Mouse (Mus musculus): ENCODE measurements around the gene Lhx3. TPM values are rescaled to one million over a fixed set of nuclear protein-coding genes. Genes with fewer than 3 reads are reported as not detected.

Gene Lhx3
- polyA plus RNA-seq (2015; fragmentation: Illumina TruSeq; extraction: RNeasy Lipid Tissue Mini Kit (QIAGEN cat#74804); ENCODE audit: low read depth, low replicate concordance): 0.30 TPM

DNA sequence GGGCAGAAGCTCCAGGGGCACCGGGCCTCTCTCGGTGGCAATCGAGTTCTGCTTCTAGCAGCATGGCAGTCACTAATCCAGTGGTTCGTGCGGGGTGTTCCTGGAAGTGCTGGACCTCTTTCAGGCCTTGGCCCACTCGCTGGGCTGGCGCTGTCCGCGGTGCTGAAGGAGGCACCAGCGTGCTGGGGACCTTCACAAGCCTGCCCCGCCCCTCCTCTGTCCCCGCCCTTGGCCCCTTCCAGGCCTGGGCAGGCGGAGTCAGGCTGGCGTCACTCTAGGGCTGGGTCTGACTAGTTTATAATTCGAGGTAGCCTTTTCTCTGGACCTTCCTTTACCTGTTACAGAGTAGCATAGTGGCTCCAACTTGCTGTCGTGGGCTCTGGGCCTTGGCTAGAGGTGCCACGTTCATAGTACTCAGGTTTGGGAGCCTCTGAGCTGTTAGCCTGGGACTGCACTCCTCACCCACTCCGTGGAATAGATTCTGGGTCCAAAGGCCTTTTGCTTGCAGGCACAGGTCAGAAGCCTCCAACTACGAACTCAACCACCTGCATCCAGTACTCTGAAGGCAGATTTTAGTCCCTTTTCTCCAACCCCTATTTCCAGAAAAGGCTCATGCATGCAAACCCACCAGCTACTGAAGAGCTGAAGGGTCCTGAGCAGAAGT is at the start of gene Lhx3:
Gene Lhx3 (minus strand): TSS at position 164 of the 664 bp plus-strand sequence.

DNA sequence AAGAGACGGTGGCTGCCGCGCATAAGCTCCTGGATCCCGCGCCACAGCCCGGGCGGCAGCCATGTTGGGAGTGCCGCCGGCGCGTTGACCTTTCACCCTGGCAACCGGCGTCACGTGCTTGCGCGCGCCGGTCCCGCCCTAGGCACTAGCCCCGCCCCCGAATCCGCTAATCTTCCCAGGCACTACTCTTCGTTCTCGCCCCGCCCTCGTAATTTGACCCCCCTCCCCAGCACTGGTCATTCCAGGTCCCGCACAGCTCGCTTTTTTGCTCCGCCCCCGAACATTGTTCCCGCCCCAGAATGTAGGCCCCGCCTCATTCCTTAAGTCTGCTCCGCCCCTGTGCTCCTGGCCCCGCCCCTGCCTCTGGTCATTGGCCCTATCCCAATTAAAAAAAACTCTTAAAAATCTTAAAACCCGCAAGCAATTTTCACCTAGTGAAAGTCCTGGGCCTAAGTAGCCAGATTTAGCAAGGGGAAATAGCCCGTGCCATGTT is 29.2 kb upstream of the Lhx3 start, which contains the start of gene Qsox2:
Gene Qsox2 (minus strand): TSS at position 236 of the 493 bp plus-strand sequence.

Other genes with a start within 250 kb of the Lhx3 start
- 50.1 TPM for gene Camsap1, start 225.0 kb downstream of the Lhx3 start, polyA plus RNA-seq (2015; fragmentation: Illumina TruSeq; extraction: RNeasy Lipid Tissue Mini Kit (QIAGEN cat#74804); ENCODE audit: low read depth, low replicate concordance)
- 68.4 TPM for gene Ubac1, start 186.5 kb downstream of the Lhx3 start, polyA plus RNA-seq (2015; fragmentation: Illumina TruSeq; extraction: RNeasy Lipid Tissue Mini Kit (QIAGEN cat#74804); ENCODE audit: low read depth, low replicate concordance)
- gene Nacc2, start 85.1 kb downstream of the Lhx3 start, polyA plus RNA-seq (2015; fragmentation: Illumina TruSeq; extraction: RNeasy Lipid Tissue Mini Kit (QIAGEN cat#74804); ENCODE audit: low read depth, low replicate concordance): 55.2 TPM
- gene Qsox2, start 29.2 kb upstream of the Lhx3 start, polyA plus RNA-seq (2015; fragmentation: Illumina TruSeq; extraction: RNeasy Lipid Tissue Mini Kit (QIAGEN cat#74804); ENCODE audit: low read depth, low replicate concordance): 18.2 TPM
- gene Ccdc187, start 86.3 kb upstream of the Lhx3 start, polyA plus RNA-seq (2015; fragmentation: Illumina TruSeq; extraction: RNeasy Lipid Tissue Mini Kit (QIAGEN cat#74804); ENCODE audit: low read depth, low replicate concordance): 2.7 TPM
- 41.0 TPM for gene Gpsm1, start 107.2 kb upstream of the Lhx3 start, polyA plus RNA-seq (2015; fragmentation: Illumina TruSeq; extraction: RNeasy Lipid Tissue Mini Kit (QIAGEN cat#74804); ENCODE audit: low read depth, low replicate concordance)
- 30.2 TPM for gene Dnlz, start 143.8 kb upstream of the Lhx3 start, polyA plus RNA-seq (2015; fragmentation: Illumina TruSeq; extraction: RNeasy Lipid Tissue Mini Kit (QIAGEN cat#74804); ENCODE audit: low read depth, low replicate concordance)
- gene Card9, start 152.6 kb upstream of the Lhx3 start, polyA plus RNA-seq (2015; fragmentation: Illumina TruSeq; extraction: RNeasy Lipid Tissue Mini Kit (QIAGEN cat#74804); ENCODE audit: low read depth, low replicate concordance): 2.3 TPM
- 45.4 TPM for gene Snapc4, start 172.4 kb upstream of the Lhx3 start, polyA plus RNA-seq (2015; fragmentation: Illumina TruSeq; extraction: RNeasy Lipid Tissue Mini Kit (QIAGEN cat#74804); ENCODE audit: low read depth, low replicate concordance)
- gene Entr1, start 181.0 kb upstream of the Lhx3 start, polyA plus RNA-seq (2015; fragmentation: Illumina TruSeq; extraction: RNeasy Lipid Tissue Mini Kit (QIAGEN cat#74804); ENCODE audit: low read depth, low replicate concordance): 131 TPM
- gene Pmpca, start 181.1 kb upstream of the Lhx3 start, polyA plus RNA-seq (2015; fragmentation: Illumina TruSeq; extraction: RNeasy Lipid Tissue Mini Kit (QIAGEN cat#74804); ENCODE audit: low read depth, low replicate concordance): 81.1 TPM
- gene Inpp5e, start 200.9 kb upstream of the Lhx3 start, polyA plus RNA-seq (2015; fragmentation: Illumina TruSeq; extraction: RNeasy Lipid Tissue Mini Kit (QIAGEN cat#74804); ENCODE audit: low read depth, low replicate concordance): 18.1 TPM
- 26.0 TPM for gene Sec16a, start 236.9 kb upstream of the Lhx3 start, polyA plus RNA-seq (2015; fragmentation: Illumina TruSeq; extraction: RNeasy Lipid Tissue Mini Kit (QIAGEN cat#74804); ENCODE audit: low read depth, low replicate concordance)